Comparison of ENCODE assay signal across 19 mouse cellular contexts in the genomic region with DNA sequence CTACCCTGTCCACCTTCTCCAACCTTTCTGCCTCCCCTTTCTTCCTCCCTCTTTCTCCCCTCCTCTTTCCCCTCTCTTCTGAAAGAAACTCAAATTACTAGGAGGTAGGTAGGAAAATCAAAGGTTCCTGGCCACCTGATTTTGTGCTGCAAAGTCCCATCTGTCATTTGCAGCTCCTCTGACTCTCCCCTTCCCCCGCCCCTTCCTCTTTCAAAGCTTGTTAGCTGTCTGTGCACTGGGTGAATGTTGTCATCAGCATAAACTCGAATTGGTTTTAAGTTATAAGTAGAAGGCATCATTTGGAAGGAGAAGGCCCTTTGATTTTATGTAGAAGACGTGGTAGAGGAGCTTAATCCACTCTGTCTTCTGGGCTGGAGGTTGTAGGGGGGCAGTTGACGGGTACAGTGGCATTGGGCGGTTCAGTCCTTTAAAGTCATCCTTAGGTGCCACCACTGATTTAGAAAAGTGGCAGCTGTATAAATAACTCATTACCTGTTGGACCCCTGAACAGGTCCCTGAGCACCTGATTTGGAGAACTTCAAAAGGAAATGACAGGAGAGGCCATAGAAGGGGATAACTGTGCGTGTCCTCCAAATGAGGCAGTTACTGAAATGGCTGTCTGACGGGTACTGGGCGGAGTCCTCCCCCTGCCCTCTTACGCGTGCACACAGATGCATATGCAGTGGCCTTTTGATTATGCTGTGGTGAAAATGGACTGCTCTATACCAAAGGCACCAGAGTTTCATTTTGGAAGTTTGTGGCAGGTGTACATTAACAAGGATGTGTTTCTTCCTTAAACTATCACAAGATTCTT. TPM values are rescaled to one million over a fixed set of nuclear protein-coding genes. Genes with fewer than 3 reads are reported as not detected.
A peak's percentile ranks its signal among the peaks of the same experiment; 100 is the strongest.
DNase-seq lines count a peak whose midpoint lies in the region; ATAC-seq and TF ChIP-seq lines count a peak whose summit lies in the region.
"Had no signal": no experiment of that assay in that cellular context is flagged by ENCODE, and none has a peak within 500 bp of the region (broad histone marks: within the 10 kb centered on the region; RNA-seq: fewer than 3 reads in every experiment).

No protein-coding gene starts in this region.

- peak overlapping the region; percentile 70; the same call in 1 of the 2 replicates for H3K27ac ChIP-seq in forebrain, embryonic 14.5 days (ENCODE audit: low read depth, low read length)
- peak overlapping the region; percentile 39; the same call in 1 of the 2 replicates for H3K27ac ChIP-seq in midbrain, embryonic 13.5 days
- H3K27ac ChIP-seq: stomach, embryonic 15.5 days had no signal

- 75% methylated on average over 10 of the region's 10 CpGs for WGBS in forebrain, embryonic 14.5 days
- 72% methylated on average over 10 of the region's 10 CpGs for WGBS in midbrain, embryonic 13.5 days

- 0 out of 2 replicates have a peak, but pooled peaks have one; percentile 47 for ATAC-seq in forebrain, embryonic 14.5 days
- peak; percentile 60 for ATAC-seq in midbrain, embryonic 13.5 days

- DNase-seq in heart, adult 11 months, result peak; percentile 74
- DNase-seq in heart, postnatal 10 days, result no peak
- DNase-seq in brain, embryonic 14.5 days (ENCODE audit: low read depth), result peak; percentile 65
- peak; percentile 37 for DNase-seq in forebrain, embryonic 14.5 days (ENCODE audit: low spot score)
- DNase-seq in lung, postnatal 10 days, result no peak
- DNase-seq in frontal cortex, postnatal 10 days (ENCODE audit: low spot score in 2 of 2), result no peak
- DNase-seq: adrenal gland, postnatal 10 days; B cell, adult 2 months; cerebellum, adult 18-20 months; gastrocnemius, postnatal 36 days; layer of hippocampus, postnatal 36 days; lung, embryonic 14.5 days; thymus, adult 2 months had no signal

- TF ChIP-seq CTCF in brain, embryonic 14.5 days (IDR thresholded peaks at IDR 0.05; ENCODE audit: borderline replicate concordance, extremely low read depth, insufficient read depth, insufficient read length), result no peak

- no peak for TF ChIP-seq POLR2A in brain, embryonic 14.5 days (IDR thresholded peaks at IDR 0.05; ENCODE audit: borderline replicate concordance, extremely low read depth, insufficient read depth, insufficient read length, poor library complexity, severe bottlenecking)

- H3K4me1 ChIP-seq in forebrain, embryonic 14.5 days (ENCODE audit: control insufficient read depth, insufficient read depth, low read length), result peaks cover 25% of the 10 kb centered on the region
- H3K4me1 ChIP-seq in midbrain, embryonic 13.5 days (replicated peaks), result peaks cover 38% of the 10 kb centered on the region
- H3K4me1 ChIP-seq: megakaryocyte, embryonic 14.5 days; stomach, embryonic 15.5 days had no signal

- H3K27me3 ChIP-seq in forebrain, embryonic 14.5 days (replicated peaks; ENCODE audit: control insufficient read depth, insufficient read depth, low read length), result no peaks in the 10 kb centered on the region
- H3K27me3 ChIP-seq in midbrain, embryonic 13.5 days, result no peaks in the 10 kb centered on the region
- H3K27me3 ChIP-seq: stomach, embryonic 15.5 days had no signal

- intact Hi-C loops in heart, postnatal 10 days (cut with DNase I), result no loop called here

- H3K36me3 ChIP-seq in forebrain, embryonic 14.5 days (ENCODE audit: control insufficient read depth, insufficient read depth, low read length), result no peaks in the 10 kb centered on the region
- H3K36me3 ChIP-seq in midbrain, embryonic 13.5 days, result no peaks in the 10 kb centered on the region
- H3K36me3 ChIP-seq: heart, embryonic 12.5 days; stomach, embryonic 15.5 days had no signal

- H3K4me2 ChIP-seq in forebrain, embryonic 14.5 days (ENCODE audit: low read length), result no peak overlapping the region
- 0 out of 2 replicates have a peak overlapping the region, but pooled peaks have one; percentile 5 for H3K4me2 ChIP-seq in midbrain, embryonic 13.5 days (replicated peaks)
- H3K4me2 ChIP-seq: heart, embryonic 12.5 days; liver, embryonic 11.5 days; lung, embryonic 14.5 days; stomach, embryonic 15.5 days had no signal

- no peak overlapping the region for H3K4me3 ChIP-seq in forebrain, embryonic 14.5 days (ENCODE audit: low read depth, low read length)
- no peak overlapping the region for H3K4me3 ChIP-seq in midbrain, embryonic 13.5 days (replicated peaks)
- H3K4me3 ChIP-seq: heart, embryonic 12.5 days; megakaryocyte, embryonic 14.5 days; stomach, embryonic 15.5 days had no signal

- H3K9me3 ChIP-seq in forebrain, embryonic 14.5 days (replicated peaks; ENCODE audit: control insufficient read depth, low read length), result no peaks in the 10 kb centered on the region
- H3K9me3 ChIP-seq in midbrain, embryonic 13.5 days, result peaks cover 7% of the 10 kb centered on the region
- H3K9me3 ChIP-seq: stomach, embryonic 15.5 days had no signal

- 0 out of 2 replicates have a peak overlapping the region, but pooled peaks have one; percentile 10 for H3K9ac ChIP-seq in forebrain, embryonic 14.5 days (ENCODE audit: low read length)
- no peak overlapping the region for H3K9ac ChIP-seq in midbrain, embryonic 13.5 days (replicated peaks)
- H3K9ac ChIP-seq: heart, embryonic 12.5 days; lung, embryonic 14.5 days; stomach, embryonic 15.5 days had no signal

RNA-seq across cellular contexts. Expression of a gene that starts 11.8 kb away (rescaled TPM):
- 1 to 10 TPM; 1.4 to 1.8 TPM for total RNA-seq in heart, postnatal 10 days (2021)
- 31.8 and 38.1 TPM in 2 replicates for polyA plus RNA-seq in brain, embryonic 14.5 days (2012; rRNA removed)
- 39.0 and 43.4 TPM in 2 replicates for polyA plus RNA-seq in forebrain, embryonic 14.5 days (2014; fragmentation: Nextera tagmentation; extraction: Ambion mirVana)
- 25.7 and 32.0 TPM in 2 replicates for polyA plus RNA-seq in midbrain, embryonic 13.5 days (2015; fragmentation: Nextera tagmentation; extraction: Ambion mirVana)
- total RNA-seq: hematopoietic stem cell, adult 5-6 weeks had no signal

Comparison
In these comparisons a context has a peak if more than half of its experiments do, and no peak if none do; other contexts are left out.
1. DNase-seq: peak in heart, adult 11 months (single experiment), brain, embryonic 14.5 days (single experiment) and forebrain, embryonic 14.5 days (single experiment); none in heart, postnatal 10 days (0 of 2), lung, postnatal 10 days (single experiment) and frontal cortex, postnatal 10 days (0 of 2).